Mouse (Mus musculus) layer of hippocampus, adult 2 months (tissue): ENCODE measurements at regions not wholly inside any gene's neighbourhood (a gene's known extent, or its start where the extent isn't known, plus 50 kb on each side); places are given as distances from the start of the nearest gene placed in this dataset.
A peak's percentile ranks its signal among the peaks of the same experiment; 100 is the strongest.

Source experiments
- DNase-seq, 2 experiments: peaks; one replicate each; pipeline ENCODE4 v3.0.0; 2022; ENCODE audit warnings: low spot score in 2 of 2
- H3K27ac ChIP-seq: fragments of 200-600 bp; 2 replicates; pipeline ENCODE4 v1.8.1; 2022
- H3K4me3 ChIP-seq: fragments of 200-600 bp; 2 replicates; pipeline ENCODE4 v1.8.1; 2022; ENCODE audit warnings: mild to moderate bottlenecking
- CTCF ChIP-seq: fragments of 200-600 bp; conservative IDR thresholded peaks from 2 replicates; pipeline ENCODE4 v1.8.1; 2022; ENCODE audit warnings: antibody characterized with exemption, mild to moderate bottlenecking, moderate library complexity

- DNase-seq, result no peak
- no peak for TF ChIP-seq CTCF
- H3K27ac ChIP-seq, result no peak overlapping the region
- H3K4me3 ChIP-seq, result no peak overlapping the region
Measured at GRCm38 (mm10) chr15:10898715-10899486, 53.2 kb upstream of the C1qtnf3 start.

DNA sequence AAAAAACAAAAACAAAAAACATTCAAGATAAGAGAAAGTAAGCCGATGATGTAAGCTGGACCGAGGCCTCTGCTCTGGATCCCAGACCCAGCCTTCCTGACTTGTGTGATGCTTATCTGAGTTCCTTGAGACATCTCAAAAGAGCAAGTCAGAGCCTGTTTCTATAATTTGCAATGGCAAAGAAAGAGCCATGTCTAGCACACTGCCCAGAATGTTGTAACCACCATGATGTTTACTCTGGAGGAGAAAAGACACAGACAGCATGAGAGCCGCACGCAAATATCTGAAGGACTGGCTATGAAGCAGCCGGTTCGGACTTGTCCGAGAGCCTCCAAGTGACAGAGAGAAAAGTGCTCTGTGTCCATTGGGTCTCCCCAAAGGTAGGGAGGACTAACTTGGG lies 52.2 kb upstream of the C1qtnf3 start:
- no peak for DNase-seq
- H3K4me3 ChIP-seq, result no peak overlapping the region
- no peak overlapping the region for H3K27ac ChIP-seq
- TF ChIP-seq CTCF, result no peak

GRCm38 (mm10) chr15:10901075-10901474 lies 51.1 kb upstream of the C1qtnf3 start:
- H3K27ac ChIP-seq, result no peak overlapping the region
- peak; percentile 85 for TF ChIP-seq CTCF
- DNase-seq, result peak in 1 of 2 experiments; percentile 50
- H3K4me3 ChIP-seq, result no peak overlapping the region

GRCm38 (mm10) chr15:10901745-10902262 lies 50.3 kb upstream of the C1qtnf3 start:
- no peak for DNase-seq
- H3K4me3 ChIP-seq, result no peak overlapping the region
- no peak overlapping the region for H3K27ac ChIP-seq
- TF ChIP-seq CTCF, result no peak
